Mouse (Mus musculus) liver, embryonic 15.5 days (tissue): ENCODE data around the gene Gps2. TPM values are rescaled to one million over a fixed set of nuclear protein-coding genes. Genes with fewer than 3 reads are reported as not detected.

Source experiments
- ATAC-seq: fragments of 200-750 bp; cut with Nextera tagmentation; 2 replicates; pipeline ENCODE4 v1.8.0; 2017; ENCODE audit warnings: moderate number of reproducible peaks, mild to moderate bottlenecking, moderate library complexity; ENCODE audit not compliant: insufficient read depth
- H3K27ac ChIP-seq: fragments of 300-500 bp; sonication (generic); replicated peaks from 2 replicates; pipeline ENCODE4 v1.5.1; 2015; ENCODE audit warnings: mild to moderate bottlenecking, inconsistent platforms
- H3K27me3 ChIP-seq: fragments of 300-500 bp; sonication (generic); 2 replicates; pipeline ENCODE4 v1.6.1; 2015; ENCODE audit warnings: mild to moderate bottlenecking, inconsistent platforms
- H3K36me3 ChIP-seq: fragments of 300-500 bp; sonication (generic); replicated peaks from 2 replicates; pipeline ENCODE4 v1.6.1; 2015; ENCODE audit warnings: moderate library complexity, mild to moderate bottlenecking, inconsistent platforms
- H3K4me1 ChIP-seq: fragments of 300-500 bp; sonication (generic); replicated peaks from 2 replicates; pipeline ENCODE4 v1.6.1; 2015; ENCODE audit warnings: inconsistent platforms
- H3K4me2 ChIP-seq: fragments of 300-500 bp; sonication (generic); 2 replicates; pipeline ENCODE4 v1.6.1; 2015; ENCODE audit warnings: moderate library complexity, mild to moderate bottlenecking, inconsistent platforms
- H3K4me3 ChIP-seq: fragments of 300-500 bp; sonication (generic); replicated peaks from 2 replicates; pipeline ENCODE4 v1.5.1; 2015; ENCODE audit warnings: mild to moderate bottlenecking, inconsistent platforms
- H3K9ac ChIP-seq: fragments of 300-500 bp; sonication (generic); 2 replicates; pipeline ENCODE4 v1.6.1; 2015; ENCODE audit warnings: moderate library complexity, mild to moderate bottlenecking, inconsistent platforms
- H3K9me3 ChIP-seq: fragments of 300-500 bp; sonication (generic); replicated peaks from 2 replicates; pipeline ENCODE4 v1.6.1; 2016; ENCODE audit warnings: inconsistent platforms
- WGBS: fragments of 180-500 bp; shearing (Covaris S2); methylation state at CpG from one replicate; pipeline ENCODE4 v1.1.7; 2015; ENCODE audit warnings: mixed read lengths; ENCODE audit not compliant: insufficient replicate concordance; 5-methylcytosine and 5-hydroxymethylcytosine counted together
- polyA plus RNA-seq: library from polyadenylated mRNA; unstranded; fragments of >200 nt; fragmentation: Nextera tagmentation; extraction: Ambion mirVana; gene quantifications from 2 replicates; pipeline ENCODE4 v1.2.1, GENCODE M21; 2015

Gene Gps2
- polyA plus RNA-seq, 1 experiment from 2014 or later = 90.6 TPM

DNA sequence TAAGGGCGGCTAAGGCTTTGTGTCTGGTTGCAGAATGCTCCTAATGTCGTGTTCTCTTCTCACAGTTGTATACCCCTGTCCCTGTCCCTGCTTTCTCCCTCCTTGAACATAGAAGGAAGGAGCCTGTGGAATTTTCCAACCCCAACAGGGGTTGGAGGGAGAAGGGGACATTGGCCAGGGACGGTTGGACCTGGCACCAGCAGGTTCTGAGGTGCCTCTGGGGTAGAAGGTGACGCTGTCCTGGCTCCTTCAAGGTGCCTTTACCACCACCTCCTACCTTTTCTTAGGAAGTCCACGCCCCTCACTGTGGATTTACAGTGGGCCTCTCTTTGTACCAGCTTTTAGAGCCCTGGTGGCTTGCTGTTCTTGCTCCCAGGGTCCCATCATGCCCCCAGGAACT lies 24.1 kb downstream of the Gps2 start:
- WGBS = 58% methylated on average over 5 of the region's 5 CpGs
- no peaks in the 10 kb centered on the region for H3K9me3 ChIP-seq
- peaks cover 10% of the 10 kb centered on the region for H3K36me3 ChIP-seq
- H3K27me3 ChIP-seq = peaks cover 87% of the 10 kb centered on the region
- H3K9ac ChIP-seq = no peak overlapping the region
- no peak overlapping the region for H3K4me3 ChIP-seq
- H3K4me1 ChIP-seq = peaks cover 45% of the 10 kb centered on the region
- H3K4me2 ChIP-seq = no peak overlapping the region
- no peak overlapping the region for H3K27ac ChIP-seq
- no peak for ATAC-seq

- Histone ChIP-seq H3K36me3 (peaks cover 16% of the 10 kb centered on the region), H3K27ac (no peak overlapping the region), H3K4me3 (no peak overlapping the region), H3K4me2 (no peak overlapping the region), H3K9ac (no peak overlapping the region), H3K9me3 (no peaks in the 10 kb centered on the region), H3K27me3 (peaks cover 93% of the 10 kb centered on the region), H3K4me1 (peaks cover 48% of the 10 kb centered on the region)
- WGBS = 37% methylated on average over 9 of the region's 9 CpGs
- ATAC-seq = no peak
Observed at GRCm38 (mm10) chr11:69938401-69938979, 24.8 kb downstream of the Gps2 start.

DNA sequence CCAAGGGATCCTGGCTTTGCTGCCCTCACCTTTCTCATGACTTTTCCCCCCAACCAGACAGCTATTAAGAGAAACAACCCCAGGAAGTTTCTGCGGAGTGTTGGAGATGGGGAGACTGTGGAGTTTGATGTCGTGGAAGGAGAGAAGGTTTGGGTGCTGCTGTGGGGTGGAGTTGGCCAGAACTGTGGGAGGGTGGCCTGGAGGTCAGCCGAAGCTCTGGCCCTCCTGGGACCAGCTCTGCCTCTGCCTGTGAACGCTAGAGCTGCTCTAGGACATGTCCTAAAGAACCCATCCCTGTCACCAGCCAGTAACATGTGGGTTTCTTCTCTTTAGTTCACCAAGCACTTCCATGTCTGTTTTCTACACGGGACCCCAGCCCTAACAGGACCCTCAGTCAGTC lies 25.5 kb downstream of the Gps2 start:
- Histone ChIP-seq H3K9ac (no peak overlapping the region), H3K4me3 (no peak overlapping the region), H3K27me3 (peaks cover 96% of the 10 kb centered on the region), H3K9me3 (no peaks in the 10 kb centered on the region), H3K27ac (no peak overlapping the region), H3K36me3 (peaks cover 23% of the 10 kb centered on the region), H3K4me2 (no peak overlapping the region), H3K4me1 (peaks cover 48% of the 10 kb centered on the region)
- 61% methylated on average over 5 of the region's 5 CpGs for WGBS
- no peak for ATAC-seq

GRCm38 (mm10) chr11:69939731-69940130 lies 26.0 kb downstream of the Gps2 start:
- peaks cover 96% of the 10 kb centered on the region for H3K27me3 ChIP-seq

DNA sequence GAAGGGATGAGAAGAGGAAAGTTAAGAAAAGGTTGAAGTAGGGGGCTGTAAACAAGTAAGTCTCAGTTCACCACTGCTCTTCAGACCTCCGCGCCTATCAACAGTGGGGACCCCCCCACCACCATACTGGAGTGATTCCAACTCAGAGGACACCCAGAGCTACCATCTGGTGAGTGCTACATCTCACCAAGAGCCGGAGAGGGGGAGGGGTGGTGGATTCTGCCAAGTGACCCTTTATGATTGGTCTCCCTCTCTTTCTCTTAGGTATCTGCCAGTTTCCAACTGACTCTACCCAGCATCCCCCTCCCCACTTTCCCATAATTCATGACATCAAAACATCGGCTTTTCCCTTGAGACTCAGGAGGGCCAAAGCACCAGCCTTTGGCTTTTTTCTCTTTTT lies 27.3 kb downstream of the Gps2 start:
- no peak overlapping the region for H3K4me2 ChIP-seq
- H3K9ac ChIP-seq = no peak overlapping the region
- peaks cover 48% of the 10 kb centered on the region for H3K4me1 ChIP-seq
- H3K9me3 ChIP-seq = no peaks in the 10 kb centered on the region
- no peak for ATAC-seq
- no peak overlapping the region for H3K4me3 ChIP-seq
- H3K36me3 ChIP-seq = peaks cover 40% of the 10 kb centered on the region
- no peak overlapping the region for H3K27ac ChIP-seq
- H3K27me3 ChIP-seq = peaks cover 95% of the 10 kb centered on the region
- WGBS = 78% methylated on average over 4 of the region's 4 CpGs

More at GRCm38 (mm10) chr11:69939731-69940130, 26.0 kb downstream of the Gps2 start:
- no peak overlapping the region for H3K4me3 ChIP-seq
- H3K27ac ChIP-seq = no peak overlapping the region
- H3K9me3 ChIP-seq = no peaks in the 10 kb centered on the region
- peaks cover 48% of the 10 kb centered on the region for H3K4me1 ChIP-seq
- no peak overlapping the region for H3K9ac ChIP-seq
- 89% methylated on average over 17 of the region's 17 CpGs for WGBS
- ATAC-seq = no peak
- no peak overlapping the region for H3K4me2 ChIP-seq
- H3K36me3 ChIP-seq = peaks cover 28% of the 10 kb centered on the region

DNA sequence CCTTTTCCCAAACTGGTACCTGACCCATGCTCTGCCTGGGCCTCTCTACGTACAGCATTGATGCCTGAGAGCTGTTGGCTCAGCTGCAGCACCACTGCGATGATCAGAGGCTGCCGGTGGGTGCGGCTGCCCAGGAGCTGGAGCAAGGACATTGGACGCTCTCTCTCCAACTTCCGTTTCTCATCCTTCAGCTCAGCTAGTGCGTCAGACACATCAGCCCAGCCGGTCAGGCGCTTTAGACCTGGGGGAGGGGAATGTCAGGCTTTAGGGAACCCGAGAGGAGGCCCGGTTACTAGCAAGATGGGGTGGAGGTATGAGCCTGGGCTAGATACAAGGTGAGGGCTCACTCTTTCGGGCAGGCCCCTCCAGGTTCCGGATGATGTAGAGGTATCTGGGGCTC lies 31.5 kb downstream of the Gps2 start:
- no peaks in the 10 kb centered on the region for H3K9me3 ChIP-seq
- H3K4me2 ChIP-seq = peak overlapping the region; percentile 93
- H3K36me3 ChIP-seq = peaks cover 41% of the 10 kb centered on the region
- H3K4me1 ChIP-seq = peaks cover 56% of the 10 kb centered on the region
- no peak for ATAC-seq
- H3K27ac ChIP-seq = peak overlapping the region; percentile 95
- H3K4me3 ChIP-seq = peak overlapping the region; percentile 77
- H3K9ac ChIP-seq = peak overlapping the region; percentile 75
- 65% methylated on average over 13 of the region's 13 CpGs for WGBS
- H3K27me3 ChIP-seq = peaks cover 60% of the 10 kb centered on the region

GRCm38 (mm10) chr11:69945997-69946891 lies 32.6 kb downstream of the Gps2 start:
- Histone ChIP-seq H3K4me1 (peaks cover 56% of the 10 kb centered on the region), H3K9me3 (no peaks in the 10 kb centered on the region), H3K4me2 (peak overlapping the region; percentile 93), H3K27ac (peak overlapping the region; percentile 95), H3K9ac (peak overlapping the region; percentile 75), H3K4me3 (peak overlapping the region; percentile 77), H3K36me3 (peaks cover 41% of the 10 kb centered on the region), H3K27me3 (peaks cover 62% of the 10 kb centered on the region)
- 61% methylated on average over 18 of the region's 18 CpGs for WGBS
- ATAC-seq = peak; percentile 77

- Histone ChIP-seq H3K9me3 (no peaks in the 10 kb centered on the region), H3K36me3 (peaks cover 34% of the 10 kb centered on the region), H3K4me1 (peaks cover 56% of the 10 kb centered on the region), H3K4me2 (peak overlapping the region; percentile 93), H3K27ac (peak overlapping the region; percentile 95), H3K27me3 (peaks cover 63% of the 10 kb centered on the region), H3K9ac (peak overlapping the region; percentile 75), H3K4me3 (peak overlapping the region; percentile 77)
- 10% methylated on average over 29 of the region's 29 CpGs for WGBS
- ATAC-seq = no peak; the same call in 1 of the 2 replicates
Observed at GRCm38 (mm10) chr11:69947337-69948065, 33.8 kb downstream of the Gps2 start.

GRCm38 (mm10) chr11:69948066-69948762 lies 34.5 kb downstream of the Gps2 start, which contains the start of gene Slc2a4:
TSS of gene Slc2a4 (minus strand) at chr11:69948188.
- peaks cover 52% of the 10 kb centered on the region for H3K4me1 ChIP-seq
- peaks cover 63% of the 10 kb centered on the region for H3K27me3 ChIP-seq
- H3K4me3 ChIP-seq = peak within 1 kb of the TSS; percentile 77
- peaks cover 27% of the 10 kb centered on the region for H3K36me3 ChIP-seq
- H3K27ac ChIP-seq = peak within 1 kb of the TSS; percentile 95
- H3K9me3 ChIP-seq = no peaks in the 10 kb centered on the region
- peak within 1 kb of the TSS; percentile 75 for H3K9ac ChIP-seq
- peak; percentile 82 for ATAC-seq
- WGBS = 1% methylated on average over 34 of the region's 34 CpGs
- peak within 1 kb of the TSS; percentile 93 for H3K4me2 ChIP-seq

DNA sequence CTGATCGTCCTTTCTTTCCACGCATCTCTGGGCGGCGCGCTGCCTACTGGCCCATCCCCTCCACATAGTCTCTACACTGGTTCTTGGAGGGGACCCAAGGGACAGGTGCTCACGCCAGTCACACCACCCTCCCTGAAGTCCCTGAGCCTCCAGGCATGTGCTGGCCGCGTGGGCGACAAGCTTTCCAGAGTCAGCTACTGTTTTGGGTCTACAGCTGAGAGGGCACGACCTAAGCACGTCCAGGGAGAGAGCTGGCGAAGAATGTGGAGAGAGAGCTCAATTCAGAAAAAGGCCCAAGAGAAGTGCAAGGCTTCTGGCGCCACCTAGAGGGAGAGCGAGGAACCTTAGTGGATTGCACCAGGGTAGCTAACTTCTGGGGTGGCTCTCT lies 35.1 kb downstream of the Gps2 start:
- H3K9ac ChIP-seq = peak overlapping the region; percentile 75
- WGBS = under 1% methylated on average over 14 of the region's 14 CpGs
- H3K36me3 ChIP-seq = peaks cover 22% of the 10 kb centered on the region
- peak overlapping the region; percentile 77 for H3K4me3 ChIP-seq
- H3K27ac ChIP-seq = peak overlapping the region; percentile 83
- H3K4me2 ChIP-seq = peak overlapping the region; percentile 93
- peak; percentile 36 for ATAC-seq
- peaks cover 63% of the 10 kb centered on the region for H3K27me3 ChIP-seq
- no peaks in the 10 kb centered on the region for H3K9me3 ChIP-seq
- peaks cover 48% of the 10 kb centered on the region for H3K4me1 ChIP-seq
